Mouse (Mus musculus) thymus, postnatal 10 days (tissue): ENCODE measurements at regions not wholly inside any gene's neighbourhood (a gene's known extent, or its start where the extent isn't known, plus 50 kb on each side); places are given as distances from the start of the nearest gene placed in this dataset.

ENCODE experiments used
- DNase-seq, 2 experiments: peaks; one replicate each; pipeline ENCODE4 v3.0.0; 2021; ENCODE audit warnings: low spot score in 2 of 2

DNA sequence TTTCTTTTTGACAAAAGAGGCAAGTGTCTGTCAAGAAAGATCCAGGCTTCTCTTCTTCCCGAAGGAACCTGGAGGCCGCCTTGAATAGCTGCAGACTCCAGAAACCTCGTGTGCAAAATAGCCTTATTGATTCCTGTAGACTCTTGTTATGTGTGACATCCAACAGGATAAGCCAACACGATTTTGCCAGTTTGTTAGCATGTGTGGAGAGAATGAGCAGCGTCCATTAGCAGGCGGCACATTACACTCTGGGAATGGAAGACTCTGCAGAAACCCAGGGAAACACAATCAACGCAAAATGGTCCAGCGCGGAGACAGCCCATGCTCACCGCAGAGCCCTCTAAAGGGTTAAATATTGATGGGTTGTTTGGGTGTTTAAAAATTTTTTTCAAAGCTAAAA lies 1014.9 kb downstream of the Adgrl2 start:
- no peak for DNase-seq

DNA sequence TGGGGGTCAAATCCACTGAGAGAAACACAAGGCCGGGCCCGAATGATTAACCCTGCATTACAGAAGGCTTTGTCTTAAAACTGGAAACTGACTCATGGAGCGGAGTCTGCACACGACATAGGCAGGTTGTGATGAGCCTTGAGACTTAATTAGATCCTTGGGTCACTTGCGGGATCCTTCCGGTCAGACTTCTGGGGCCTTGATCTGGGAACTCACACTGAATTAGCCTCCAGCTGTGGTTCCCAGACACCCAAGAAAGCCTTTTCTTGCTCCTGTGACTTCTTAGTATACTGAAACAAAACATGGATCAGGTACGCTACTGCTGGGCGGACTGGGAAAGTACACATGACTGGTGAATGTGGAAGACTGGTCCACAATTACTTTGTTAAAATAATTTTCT lies 1015.8 kb downstream of the Adgrl2 start:
- DNase-seq: no peak

DNA sequence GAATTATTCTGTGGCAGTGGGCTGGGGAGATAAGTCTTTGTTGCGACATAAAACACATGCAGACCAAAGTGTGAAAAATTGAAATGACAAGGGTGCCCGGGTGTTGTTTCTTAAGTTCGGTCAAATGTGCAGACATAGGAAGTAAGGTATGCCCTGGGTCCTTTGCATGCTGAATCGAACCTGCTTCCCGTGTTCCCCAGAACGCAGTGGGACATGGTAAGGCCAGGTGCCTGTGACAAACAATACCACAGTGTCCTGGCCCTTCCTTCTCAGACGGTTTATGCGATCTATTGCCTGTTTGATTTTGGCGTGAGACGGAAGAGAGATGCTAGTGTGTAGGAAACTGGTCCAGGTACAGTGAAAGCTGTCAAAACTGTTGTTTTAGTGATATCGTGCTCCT lies 1022.1 kb downstream of the Adgrl2 start:
- DNase-seq: no peak

DNA sequence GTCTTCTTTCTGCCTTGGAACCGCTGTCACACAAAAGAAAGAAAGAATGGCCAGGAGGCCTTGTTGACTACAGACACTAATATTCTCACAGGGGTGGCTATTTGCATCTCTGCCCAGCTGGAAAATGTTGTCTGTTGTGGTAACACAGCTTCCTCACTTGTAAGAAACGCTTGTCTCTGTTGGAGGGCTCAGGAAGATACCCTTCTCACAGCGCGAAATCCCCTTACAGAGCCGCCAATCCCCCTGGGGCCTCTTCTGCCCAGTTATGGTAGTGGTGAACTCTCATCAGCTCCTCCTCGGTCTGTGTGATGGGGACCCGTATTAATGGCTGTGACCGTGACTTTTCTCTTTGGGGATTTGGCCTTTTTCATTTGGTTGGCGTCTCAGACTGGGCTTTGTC lies 1022.5 kb downstream of the Adgrl2 start:
- DNase-seq: no peak

DNA sequence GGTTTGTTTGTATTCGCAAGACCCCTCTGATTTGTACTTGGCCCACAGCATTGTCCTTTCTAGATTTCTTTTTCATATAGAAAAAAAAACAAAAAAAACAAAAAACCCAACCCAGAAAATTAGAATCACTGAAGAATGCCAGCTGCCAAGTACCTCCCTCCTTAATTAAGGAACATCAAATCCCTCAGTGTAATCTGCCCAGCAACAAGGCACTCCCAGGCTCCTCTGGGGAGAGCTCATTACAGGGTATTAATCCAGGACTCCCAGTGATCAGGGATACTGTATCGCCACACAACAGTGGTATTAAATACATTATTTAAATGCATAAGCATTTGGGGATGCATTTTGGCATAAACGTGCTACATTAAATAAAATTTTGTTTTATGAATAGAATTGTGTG lies 1023.1 kb downstream of the Adgrl2 start:
- no peak for DNase-seq

DNA sequence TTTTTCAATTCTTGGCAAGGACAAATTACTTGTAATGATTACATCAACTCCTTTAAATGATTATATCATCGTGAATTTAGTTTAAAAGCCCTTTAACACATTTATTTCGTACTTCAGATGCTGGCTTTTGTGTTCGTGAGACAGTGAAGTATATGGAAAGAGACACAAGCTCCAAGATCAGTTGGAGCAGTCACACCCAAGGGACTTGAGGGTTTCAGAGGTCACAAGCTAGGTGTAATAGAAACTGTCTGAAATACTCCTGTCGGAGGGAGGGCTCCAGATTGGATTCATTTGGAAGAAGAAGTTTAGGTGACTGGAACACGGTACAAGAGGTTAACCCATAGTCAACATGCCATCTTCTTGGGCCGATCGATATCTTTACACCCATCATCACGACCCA lies 1023.5 kb downstream of the Adgrl2 start:
- DNase-seq: no peak

DNA sequence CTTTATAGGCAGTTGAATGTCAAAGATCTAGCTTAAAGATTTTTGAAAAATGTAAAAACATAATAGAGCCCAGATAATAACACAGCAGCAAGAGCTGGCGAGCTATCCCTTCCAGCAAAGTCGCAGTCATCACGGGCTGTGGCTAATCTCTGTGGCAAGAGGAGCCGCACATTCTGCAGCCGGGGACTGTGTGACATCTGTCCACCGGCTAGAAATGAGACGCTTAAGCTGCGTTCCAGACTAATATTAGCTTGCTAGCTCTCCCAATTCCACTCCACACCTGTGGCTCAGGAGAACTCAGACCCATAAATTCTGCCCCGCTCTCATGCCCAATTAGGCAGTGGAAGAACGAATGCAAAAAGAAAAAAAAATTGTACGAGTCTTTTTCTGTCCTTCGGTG lies 1024.0 kb downstream of the Adgrl2 start:
- no peak for DNase-seq

DNA sequence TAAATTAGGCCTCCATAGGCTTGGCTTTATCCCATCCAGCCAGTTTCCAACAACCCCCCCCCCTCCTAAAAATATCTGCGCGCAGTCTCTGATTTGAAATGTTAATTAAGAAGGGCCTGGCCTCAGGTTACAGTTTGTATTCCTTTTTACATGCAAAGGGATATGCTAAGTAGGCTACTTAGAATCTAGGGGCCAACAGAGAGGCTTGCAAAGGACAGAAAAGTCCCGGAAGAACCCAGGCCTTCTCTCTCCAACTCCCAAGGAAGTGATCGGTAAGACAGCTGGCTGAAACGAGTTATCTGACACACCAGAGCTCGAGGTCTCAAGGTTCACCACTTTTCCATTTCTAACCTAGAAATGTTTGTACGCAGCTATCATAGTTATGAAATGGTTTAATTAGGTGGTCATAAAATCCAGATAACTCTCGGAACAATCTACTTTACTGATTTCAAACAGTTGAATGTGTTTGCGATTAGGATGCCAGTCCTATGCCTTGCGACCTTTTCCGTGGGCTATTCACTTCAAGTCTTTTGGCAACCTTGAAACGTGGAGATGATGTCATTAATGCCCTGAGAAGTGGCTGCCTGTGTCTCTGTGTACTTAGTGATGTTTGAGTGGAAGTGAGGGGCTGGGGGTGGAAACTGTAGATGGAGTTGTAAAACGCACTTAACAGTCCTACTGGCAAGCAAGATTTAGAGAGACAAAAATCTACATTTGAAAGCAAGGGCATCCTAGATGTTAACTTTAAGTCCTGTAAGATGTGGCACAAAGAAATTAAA lies 1026.5 kb downstream of the Adgrl2 start:
- DNase-seq: no peak

DNA sequence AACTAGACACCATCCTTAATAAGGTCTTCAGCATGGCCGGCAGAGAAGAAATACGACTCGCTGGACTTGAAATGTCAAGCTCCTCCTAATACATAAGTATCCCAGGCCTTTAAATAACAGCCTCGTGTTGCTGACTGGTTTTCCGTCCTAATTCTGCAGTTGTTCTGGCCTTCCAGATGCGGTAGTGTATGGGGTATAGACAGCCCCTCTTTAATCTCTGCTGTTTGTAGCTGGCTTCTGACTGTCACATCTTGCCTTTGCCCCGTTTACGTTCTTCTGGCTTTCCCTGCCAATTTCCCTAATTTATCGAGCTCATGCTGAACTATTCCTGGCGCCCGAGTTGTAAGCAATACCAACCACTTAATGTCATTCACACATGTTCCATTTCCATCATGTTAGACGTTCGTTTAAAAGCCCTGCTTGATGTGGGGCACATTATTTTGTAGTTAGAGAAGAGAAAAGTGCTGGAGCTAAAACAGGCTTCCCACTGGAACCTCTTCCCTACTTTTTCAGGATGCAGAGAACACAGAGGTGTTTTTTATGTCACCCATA lies 1042.2 kb downstream of the Adgrl2 start:
- no peak for DNase-seq

DNA sequence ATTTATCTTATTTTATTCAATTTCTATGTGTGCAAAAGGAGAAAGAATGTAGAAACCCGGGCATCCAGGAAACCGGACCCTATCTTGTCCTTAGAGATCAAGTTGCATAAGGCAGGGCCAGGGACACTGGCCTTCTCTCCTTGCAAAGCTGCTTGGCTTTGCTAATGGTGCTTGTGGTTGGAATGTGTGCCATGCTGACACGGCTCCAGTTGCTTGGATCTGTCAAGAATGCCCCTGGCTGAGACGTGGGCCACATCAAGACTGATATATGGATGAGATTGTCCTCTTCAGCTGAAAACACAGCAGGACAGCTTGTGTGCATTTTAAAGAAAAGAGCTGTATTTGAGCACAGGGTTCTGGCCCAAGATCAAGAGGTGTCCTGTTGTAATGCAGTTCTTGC lies 1047.0 kb downstream of the Adgrl2 start:
- no peak for DNase-seq

DNA sequence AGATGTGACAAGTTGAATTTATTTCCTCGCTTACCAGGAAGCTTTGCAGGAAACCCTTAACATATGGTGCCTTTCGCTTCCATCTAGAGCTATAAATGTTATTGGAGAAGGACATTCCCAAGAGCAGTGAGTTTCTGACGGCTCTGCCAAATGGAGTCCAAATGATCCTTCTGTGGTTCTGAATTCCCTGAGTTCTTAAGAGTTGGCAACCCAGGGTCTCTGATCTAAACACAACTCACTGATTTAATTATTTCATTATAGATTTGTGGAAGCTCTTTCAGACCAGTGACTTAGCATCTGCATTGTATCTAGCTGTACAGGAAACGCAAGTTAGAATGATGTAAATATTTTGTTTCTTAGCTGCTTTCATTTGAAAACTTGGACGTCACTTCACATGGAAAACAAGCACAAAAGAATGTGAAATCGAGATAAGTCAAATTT lies 1059.5 kb downstream of the Adgrl2 start:
- DNase-seq: no peak

DNA sequence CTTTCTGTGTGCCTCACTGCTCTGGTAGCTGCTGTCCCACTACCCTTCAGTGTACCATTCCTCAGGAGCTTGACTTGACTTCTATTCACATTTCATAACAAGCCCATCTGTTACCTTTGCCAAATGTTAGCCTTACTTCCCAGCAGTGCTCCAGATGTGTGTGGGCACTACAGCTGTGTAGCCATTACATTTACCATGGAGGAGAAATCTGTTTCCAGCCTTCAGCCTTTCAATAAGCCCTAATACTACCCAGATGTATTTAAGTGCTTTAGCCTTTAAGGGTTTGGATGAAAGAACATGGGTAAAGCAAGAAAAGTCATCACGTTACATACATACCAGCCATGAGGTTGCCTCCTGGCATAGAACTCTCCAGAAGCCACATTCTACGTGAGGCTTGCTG lies 1068.0 kb downstream of the Ttll7 start:
- no peak for DNase-seq

DNA sequence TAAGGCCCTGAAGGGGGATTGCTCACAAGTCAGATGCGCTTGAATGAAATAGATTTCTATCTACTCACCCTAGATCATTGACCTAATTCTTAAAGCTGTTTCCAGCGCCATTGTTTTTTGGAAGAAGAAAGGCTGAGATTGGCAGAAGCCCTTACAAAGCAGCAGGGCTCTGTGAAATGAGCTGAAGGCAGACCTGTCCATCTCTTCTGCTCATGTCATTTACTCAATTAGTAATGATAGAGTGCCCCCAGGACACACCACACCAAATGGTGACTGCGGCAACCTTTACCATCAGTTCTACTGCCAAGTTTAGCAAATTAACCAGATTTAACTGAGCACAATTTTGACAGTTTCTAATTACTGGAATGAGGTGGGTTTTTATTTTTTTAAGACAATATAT lies 1067.5 kb downstream of the Ttll7 start:
- DNase-seq: no peak

DNA sequence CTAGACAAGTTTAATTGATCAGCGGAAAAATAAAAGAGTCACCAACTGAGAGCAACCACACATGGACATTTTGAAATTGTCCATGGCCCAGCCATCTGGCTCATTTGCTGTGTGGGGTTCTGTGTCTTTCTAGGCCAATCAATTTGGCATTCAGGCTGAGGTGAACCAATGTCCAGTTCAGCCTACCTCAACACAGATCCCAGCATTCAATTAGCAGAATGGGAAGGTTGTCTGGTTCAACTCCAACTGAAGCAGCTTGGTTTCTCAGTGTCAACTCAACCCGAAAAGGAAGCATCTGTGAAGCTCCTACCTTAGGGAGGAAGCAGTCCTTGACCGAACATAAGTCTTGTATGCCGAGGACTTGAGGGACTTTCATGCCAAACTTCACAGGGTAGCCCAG lies 1067.0 kb downstream of the Ttll7 start:
- no peak for DNase-seq

DNA sequence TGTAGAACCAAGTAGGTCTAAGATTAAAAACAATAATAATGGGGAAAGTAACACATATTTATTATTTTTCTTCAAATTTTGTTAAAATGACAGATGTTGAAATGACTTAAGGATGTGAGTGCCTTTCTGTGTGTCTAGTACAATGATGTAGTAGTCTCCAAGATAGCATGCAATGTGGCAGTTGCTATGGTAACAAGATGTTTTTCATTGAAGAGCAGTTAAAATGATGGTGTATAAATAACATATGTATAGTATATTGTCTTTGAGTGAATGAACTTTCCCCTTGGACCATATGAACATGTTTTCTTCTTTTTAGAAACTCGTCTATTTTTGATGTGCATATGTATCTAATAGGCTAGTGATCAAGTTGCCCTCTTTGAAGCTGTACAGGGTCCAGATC lies 1044.6 kb downstream of the Ttll7 start:
- DNase-seq: no peak

DNA sequence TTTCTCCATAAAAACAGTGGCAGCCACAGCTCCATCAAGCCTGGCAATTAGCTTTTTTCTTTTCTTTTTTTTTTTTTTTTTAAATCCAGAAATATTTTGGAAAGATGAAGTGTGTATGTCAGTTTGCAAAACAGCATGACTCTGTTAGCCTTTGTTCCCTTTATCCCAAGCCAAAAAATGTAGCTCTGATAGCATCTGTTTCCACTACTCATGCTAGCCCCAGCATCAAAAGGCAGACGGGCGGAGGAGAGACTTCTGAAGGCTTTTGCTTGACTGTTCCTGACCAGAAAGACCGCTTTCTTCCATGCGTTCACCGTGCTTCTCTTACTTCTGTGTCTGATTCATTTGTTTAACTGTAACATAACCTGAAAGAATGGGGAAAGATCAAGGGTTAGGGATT lies 1039.5 kb downstream of the Ttll7 start:
- no peak for DNase-seq

DNA sequence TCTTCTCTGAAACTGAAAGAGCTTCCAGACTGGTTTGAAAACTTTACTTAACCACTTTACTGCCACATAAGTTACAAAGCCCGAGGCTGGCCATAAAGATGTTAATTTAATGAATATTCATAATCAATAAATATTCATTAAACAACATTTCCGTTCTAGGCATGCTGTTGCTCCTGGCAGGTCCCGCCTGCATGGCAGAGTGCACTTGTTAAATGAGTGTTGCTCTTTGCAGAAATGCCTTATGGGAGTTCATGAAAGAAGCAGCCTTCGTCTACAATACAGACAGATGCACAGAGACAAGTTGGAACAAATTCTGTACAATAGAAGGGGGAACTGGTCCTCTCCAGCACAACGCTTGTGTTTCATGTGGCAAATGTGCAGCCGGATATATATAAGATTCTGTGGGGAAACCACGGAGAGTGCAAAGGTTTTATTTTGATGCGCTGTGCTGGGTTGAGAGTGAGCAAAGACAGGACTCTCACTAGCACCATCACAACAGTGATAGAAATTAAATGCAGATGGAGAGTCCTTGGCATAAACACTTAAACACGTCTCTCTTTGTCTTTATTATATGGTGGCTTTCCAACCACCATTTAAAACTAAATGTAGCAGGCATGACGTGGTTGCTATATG lies 1034.2 kb downstream of the Ttll7 start:
- DNase-seq: no peak

DNA sequence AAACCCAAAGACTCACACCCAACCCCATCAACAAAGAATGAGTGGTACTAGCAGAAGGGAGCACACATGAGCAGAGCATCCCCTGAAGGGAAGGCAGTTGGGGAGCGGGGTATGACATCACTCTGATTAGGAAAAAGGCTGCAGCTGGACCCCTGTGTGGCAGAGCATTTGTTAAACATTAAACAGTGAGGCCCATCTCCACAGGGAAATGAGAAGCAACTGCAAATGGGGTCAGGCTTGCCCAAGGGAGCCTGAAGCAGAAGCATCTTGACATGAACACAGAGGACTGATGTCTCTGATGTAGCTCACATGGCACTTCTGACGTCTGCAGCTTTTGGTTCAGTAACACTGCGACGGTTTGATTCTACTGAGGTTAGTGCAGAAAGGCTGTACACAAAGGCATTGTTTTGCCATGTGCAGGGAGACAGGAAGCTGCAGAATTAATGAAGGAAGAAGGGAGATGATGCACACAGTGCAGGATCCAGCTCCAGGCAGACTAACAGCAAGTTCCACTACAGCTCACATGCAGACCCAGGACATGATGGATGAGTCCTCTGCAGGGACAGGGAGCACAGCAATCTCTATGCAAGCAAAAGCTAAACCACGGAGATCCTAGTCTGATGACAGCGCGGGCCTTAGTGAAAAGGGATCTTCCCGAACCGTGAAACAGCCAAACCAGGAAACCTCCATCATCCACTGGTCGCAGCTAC lies 1030.9 kb downstream of the Ttll7 start:
- no peak for DNase-seq

DNA sequence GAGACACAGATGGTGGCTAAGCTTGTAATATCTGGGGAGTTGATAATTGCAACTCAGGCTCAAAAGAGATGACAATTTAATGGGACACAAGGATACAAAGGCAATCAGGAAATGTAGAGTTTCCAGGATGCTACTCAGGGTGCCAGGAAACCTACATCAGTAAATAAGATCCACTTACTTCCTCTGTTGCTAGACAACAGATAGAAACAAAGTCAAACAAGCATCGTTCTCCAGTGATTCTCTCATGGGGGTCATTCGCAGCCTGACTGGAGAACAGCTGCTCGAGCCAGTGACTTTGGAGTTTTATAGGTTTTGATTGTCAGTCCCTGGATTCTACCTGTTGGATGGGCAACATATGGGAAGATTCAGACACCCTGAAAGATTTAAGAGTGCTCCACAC lies 1026.5 kb downstream of the Ttll7 start:
- no peak for DNase-seq

DNA sequence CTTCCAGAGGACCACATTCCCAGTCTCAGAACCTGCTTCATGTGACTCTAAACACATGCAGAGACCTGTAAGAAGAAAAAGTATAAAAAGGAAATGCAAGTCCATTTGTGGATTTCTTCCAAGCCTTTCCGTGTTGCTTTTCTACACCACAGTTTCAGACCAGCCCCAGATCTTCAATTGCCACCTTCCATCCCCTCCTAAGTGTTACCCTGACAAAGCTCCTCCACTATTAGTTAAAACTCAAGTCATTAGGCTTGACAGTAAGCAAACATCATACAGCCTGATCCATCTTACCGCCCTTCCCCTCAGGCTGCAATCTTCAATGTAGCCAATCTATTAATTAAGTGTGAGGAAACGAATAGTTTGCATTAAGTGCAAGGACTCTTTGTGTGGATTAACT lies 1016.1 kb downstream of the Ttll7 start:
- no peak for DNase-seq

DNA sequence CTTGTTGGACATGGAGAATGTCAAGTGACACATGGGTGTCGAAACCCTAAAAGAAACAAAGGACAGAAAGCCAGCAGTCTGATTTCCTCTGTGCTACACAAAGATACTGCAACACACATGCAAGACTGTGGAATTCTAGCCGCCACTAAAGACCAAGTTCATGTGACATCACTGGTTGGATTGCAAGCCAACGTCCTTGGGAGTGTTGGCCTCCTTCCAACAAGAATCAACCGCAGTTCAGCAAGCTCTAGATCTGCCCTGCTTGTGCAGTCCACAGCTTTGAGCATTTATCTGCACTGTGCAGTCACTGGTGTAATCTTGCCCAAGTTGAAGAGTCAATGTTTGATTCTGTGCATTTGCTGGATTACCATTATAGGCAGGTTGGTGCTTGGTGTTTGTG lies 1001.2 kb downstream of the Ttll7 start:
- no peak for DNase-seq

DNA sequence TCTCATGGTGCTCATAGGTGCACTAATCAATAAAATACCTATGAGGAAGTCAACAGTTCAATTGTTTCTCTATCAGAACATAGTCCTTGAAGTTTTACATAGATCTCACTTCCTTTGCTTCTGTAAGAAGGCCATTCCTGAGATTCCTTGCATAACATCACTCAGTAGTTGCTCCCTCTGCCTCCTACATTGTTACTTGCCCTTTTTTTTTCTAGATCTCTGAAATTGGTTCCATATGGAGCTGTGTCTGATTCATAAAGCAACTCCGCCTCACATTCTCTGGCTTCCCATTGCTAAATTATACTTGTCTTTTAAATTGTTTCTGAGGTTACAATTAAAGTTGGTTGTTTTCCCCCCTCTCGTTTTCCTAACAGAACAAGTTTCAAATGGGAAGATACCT lies 1000.7 kb downstream of the Ttll7 start:
- DNase-seq: no peak

DNA sequence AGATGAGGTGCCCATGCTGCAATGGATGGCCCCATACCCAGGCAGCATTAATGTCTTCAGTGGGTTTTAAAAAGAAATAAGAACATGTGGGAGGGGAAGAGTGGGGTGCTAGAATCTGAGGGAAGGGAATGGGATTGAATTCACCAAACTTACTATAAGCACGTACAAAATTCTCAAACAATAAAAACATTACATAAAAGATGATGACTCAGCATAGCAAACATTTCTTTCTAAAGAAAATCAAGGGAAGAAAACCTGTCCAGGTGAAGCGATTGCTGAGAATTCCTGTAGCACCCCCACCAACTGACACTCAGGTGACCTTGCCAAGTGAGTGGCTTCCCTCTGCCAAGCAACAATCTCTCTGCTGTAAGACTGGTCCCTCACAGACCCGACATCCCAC lies 989.2 kb downstream of the Ttll7 start:
- no peak for DNase-seq
